Comparison of ENCODE assay signal across 13 mouse cellular contexts in genomic region chr10:128778441-128778840, GRCm38 (mm10). TPM values are rescaled to one million over a fixed set of nuclear protein-coding genes. Genes with fewer than 3 reads are reported as not detected.
DNase-seq lines count a peak whose midpoint lies in the region; ATAC-seq lines count a peak whose summit lies in the region.
"Had no signal": no experiment of that assay in that cellular context is flagged by ENCODE, and none has a peak within 500 bp of the region (broad histone marks: within the 10 kb centered on the region; RNA-seq: fewer than 3 reads in every experiment).

No protein-coding gene starts in this region.

- 85% methylated on average over 2 of the region's 2 CpGs for WGBS in forebrain, embryonic 10.5 days
- 87% methylated on average over 2 of the region's 2 CpGs for WGBS in forebrain, embryonic 12.5 days
- WGBS in kidney, embryonic 14.5 days, result 93% methylated on average over 2 of the region's 2 CpGs
- 80% methylated on average over 2 of the region's 2 CpGs for WGBS in embryonic facial prominence, embryonic 13.5 days
- 86% methylated on average over 2 of the region's 2 CpGs for WGBS in limb, embryonic 15.5 days

- H3K27me3 ChIP-seq in forebrain, embryonic 10.5 days (ENCODE audit: poor library complexity, severe bottlenecking), result no peaks in the 10 kb centered on the region
- H3K27me3 ChIP-seq in forebrain, embryonic 12.5 days, result no peaks in the 10 kb centered on the region; the same call in 1 of the 2 replicates
- H3K27me3 ChIP-seq in kidney, embryonic 14.5 days (ENCODE audit: control insufficient read depth, insufficient read depth, low read length), result no peaks in the 10 kb centered on the region
- no peaks in the 10 kb centered on the region for H3K27me3 ChIP-seq in embryonic facial prominence, embryonic 13.5 days
- no peaks in the 10 kb centered on the region for H3K27me3 ChIP-seq in limb, embryonic 15.5 days
- H3K27me3 ChIP-seq: forebrain, embryonic 13.5 days had no signal

- H3K4me3 ChIP-seq in forebrain, embryonic 10.5 days, result no peak overlapping the region
- no peak overlapping the region for H3K4me3 ChIP-seq in forebrain, embryonic 12.5 days (replicated peaks)
- H3K4me3 ChIP-seq in kidney, embryonic 14.5 days (ENCODE audit: low read length), result no peak overlapping the region
- H3K4me3 ChIP-seq in embryonic facial prominence, embryonic 13.5 days, result no peak overlapping the region
- H3K4me3 ChIP-seq in limb, embryonic 15.5 days, result no peak overlapping the region
- H3K4me3 ChIP-seq: forebrain, embryonic 13.5 days had no signal

- peaks cover 18% of the 10 kb centered on the region for H3K4me1 ChIP-seq in forebrain, embryonic 10.5 days
- no peaks in the 10 kb centered on the region for H3K4me1 ChIP-seq in forebrain, embryonic 12.5 days
- H3K4me1 ChIP-seq in kidney, embryonic 14.5 days (ENCODE audit: control insufficient read depth, insufficient read depth, low read length), result no peaks in the 10 kb centered on the region; the same call in 1 of the 2 replicates
- peaks cover 17% of the 10 kb centered on the region for H3K4me1 ChIP-seq in embryonic facial prominence, embryonic 13.5 days
- H3K4me1 ChIP-seq in limb, embryonic 15.5 days, result peaks cover 18% of the 10 kb centered on the region
- H3K4me1 ChIP-seq: forebrain, embryonic 13.5 days had no signal

- ATAC-seq in forebrain, embryonic 12.5 days (ENCODE audit: low FRiP score), result no peak
- no peak for ATAC-seq in kidney, embryonic 14.5 days (ENCODE audit: low FRiP score, low TSS enrichment)
- no peak for ATAC-seq in embryonic facial prominence, embryonic 13.5 days (ENCODE audit: insufficient number of reproducible peaks, insufficient read depth, low FRiP score, low TSS enrichment, low read depth)
- no peak for ATAC-seq in limb, embryonic 15.5 days (ENCODE audit: insufficient number of reproducible peaks, low FRiP score, low TSS enrichment, low read depth)
- ATAC-seq: forebrain, embryonic 13.5 days had no signal

- no peak for DNase-seq in forebrain, embryonic 10.5 days (ENCODE audit: extremely low spot score, low spot score)
- DNase-seq in kidney, postnatal 14 days, result no peak
- no peak for DNase-seq in frontal cortex, postnatal 14 days (ENCODE audit: low spot score in 2 of 2)
- DNase-seq in layer of hippocampus, postnatal 36 days, result no peak
- DNase-seq: cerebellum, postnatal 36 days; left cerebral cortex, postnatal 4 days; spleen, adult 18-20 months; thymus, postnatal 14 days had no signal

- no peak overlapping the region for H3K9ac ChIP-seq in forebrain, embryonic 12.5 days
- no peak overlapping the region for H3K9ac ChIP-seq in kidney, embryonic 14.5 days (ENCODE audit: low read depth, low read length)
- no peak overlapping the region for H3K9ac ChIP-seq in embryonic facial prominence, embryonic 13.5 days
- H3K9ac ChIP-seq in limb, embryonic 15.5 days, result no peak overlapping the region
- H3K9ac ChIP-seq: forebrain, embryonic 13.5 days had no signal

- H3K36me3 ChIP-seq in forebrain, embryonic 10.5 days (replicated peaks), result no peaks in the 10 kb centered on the region
- no peaks in the 10 kb centered on the region for H3K36me3 ChIP-seq in forebrain, embryonic 12.5 days (replicated peaks)
- no peaks in the 10 kb centered on the region for H3K36me3 ChIP-seq in kidney, embryonic 14.5 days (ENCODE audit: control insufficient read depth, insufficient read depth, low read length)
- no peaks in the 10 kb centered on the region for H3K36me3 ChIP-seq in embryonic facial prominence, embryonic 13.5 days
- no peaks in the 10 kb centered on the region for H3K36me3 ChIP-seq in limb, embryonic 15.5 days

- peaks cover 3% of the 10 kb centered on the region for H3K9me3 ChIP-seq in forebrain, embryonic 10.5 days
- H3K9me3 ChIP-seq in forebrain, embryonic 12.5 days, result 0 out of 2 replicates have a peak, but pooled peaks cover 3% of the 10 kb centered on the region
- H3K9me3 ChIP-seq in kidney, embryonic 14.5 days (ENCODE audit: control insufficient read depth, low read length), result no peaks in the 10 kb centered on the region
- 0 out of 2 replicates have a peak, but pooled peaks cover 7% of the 10 kb centered on the region for H3K9me3 ChIP-seq in embryonic facial prominence, embryonic 13.5 days
- no peaks in the 10 kb centered on the region for H3K9me3 ChIP-seq in limb, embryonic 15.5 days

- H3K4me2 ChIP-seq in forebrain, embryonic 12.5 days, result no peak overlapping the region
- no peak overlapping the region for H3K4me2 ChIP-seq in kidney, embryonic 14.5 days (replicated peaks; ENCODE audit: low read depth, low read length)
- no peak overlapping the region for H3K4me2 ChIP-seq in embryonic facial prominence, embryonic 13.5 days
- H3K4me2 ChIP-seq in limb, embryonic 15.5 days, result no peak overlapping the region
- H3K4me2 ChIP-seq: forebrain, embryonic 13.5 days had no signal

- H3K27ac ChIP-seq in forebrain, embryonic 10.5 days, result peak overlapping the region; percentile 73; the same call in 1 of the 2 replicates
- no peak overlapping the region for H3K27ac ChIP-seq in forebrain, embryonic 12.5 days
- peak overlapping the region; percentile 32; the same call in 1 of the 2 replicates for H3K27ac ChIP-seq in kidney, embryonic 14.5 days (ENCODE audit: low read depth, low read length)
- peak overlapping the region; percentile 89 for H3K27ac ChIP-seq in embryonic facial prominence, embryonic 13.5 days
- H3K27ac ChIP-seq in limb, embryonic 15.5 days, result peak overlapping the region; percentile 89
- H3K27ac ChIP-seq: forebrain, embryonic 13.5 days had no signal

RNA-seq across cellular contexts. Expression of gene Mmp19, which starts 12.3 kb away (rescaled TPM):
- polyA plus RNA-seq in forebrain, embryonic 10.5 days (2016; fragmentation: Nextera tagmentation; extraction: Ambion mirVana), result 0.24 and 0.44 TPM in 2 replicates
- 0.40 and 0.60 TPM in 2 replicates for polyA plus RNA-seq in forebrain, embryonic 12.5 days (2016; fragmentation: Nextera tagmentation; extraction: Ambion mirVana)
- polyA plus RNA-seq in kidney, embryonic 14.5 days (2014; fragmentation: Nextera tagmentation; extraction: Ambion mirVana), result 0.24 and 0.60 TPM in 2 replicates
- polyA plus RNA-seq in embryonic facial prominence, embryonic 13.5 days (2015; fragmentation: Nextera tagmentation; extraction: Ambion mirVana), result 0.80 and 1.0 TPM in 2 replicates
- polyA plus RNA-seq in limb, embryonic 15.5 days (2015; fragmentation: Nextera tagmentation; extraction: Ambion mirVana), result 1.7 and 2.5 TPM in 2 replicates
- total RNA-seq in layer of hippocampus, postnatal 36 days (2021), result under 1 TPM; 0.20 to 0.46 TPM

RNA-seq across cellular contexts. Expression of gene Dnajc14, which starts 25.4 kb away (rescaled TPM):
- polyA plus RNA-seq in forebrain, embryonic 10.5 days (2016; fragmentation: Nextera tagmentation; extraction: Ambion mirVana), result 49.4 and 49.9 TPM in 2 replicates
- polyA plus RNA-seq in forebrain, embryonic 12.5 days (2016; fragmentation: Nextera tagmentation; extraction: Ambion mirVana), result 55.0 and 58.9 TPM in 2 replicates
- 25.8 and 36.9 TPM in 2 replicates for polyA plus RNA-seq in kidney, embryonic 14.5 days (2014; fragmentation: Nextera tagmentation; extraction: Ambion mirVana)
- polyA plus RNA-seq in embryonic facial prominence, embryonic 13.5 days (2015; fragmentation: Nextera tagmentation; extraction: Ambion mirVana), result 58.8 and 60.4 TPM in 2 replicates
- polyA plus RNA-seq in limb, embryonic 15.5 days (2015; fragmentation: Nextera tagmentation; extraction: Ambion mirVana), result 64.2 and 65.8 TPM in 2 replicates
- total RNA-seq in layer of hippocampus, postnatal 36 days (2021), result 10 to 100 TPM; 65.3 to 69.1 TPM

RNA-seq across cellular contexts. Expression of gene Tmem198b, which starts 25.7 kb away (rescaled TPM):
- 19.0 and 19.2 TPM in 2 replicates for polyA plus RNA-seq in forebrain, embryonic 10.5 days (2016; fragmentation: Nextera tagmentation; extraction: Ambion mirVana)
- 18.4 and 21.3 TPM in 2 replicates for polyA plus RNA-seq in forebrain, embryonic 12.5 days (2016; fragmentation: Nextera tagmentation; extraction: Ambion mirVana)
- 14.6 and 15.9 TPM in 2 replicates for polyA plus RNA-seq in kidney, embryonic 14.5 days (2014; fragmentation: Nextera tagmentation; extraction: Ambion mirVana)
- polyA plus RNA-seq in embryonic facial prominence, embryonic 13.5 days (2015; fragmentation: Nextera tagmentation; extraction: Ambion mirVana), result 25.5 and 26.0 TPM in 2 replicates
- polyA plus RNA-seq in limb, embryonic 15.5 days (2015; fragmentation: Nextera tagmentation; extraction: Ambion mirVana), result 24.3 and 24.4 TPM in 2 replicates
- total RNA-seq in layer of hippocampus, postnatal 36 days (2021), result 10 to 100 TPM in 1 of 2 experiments, 1 to 10 TPM in 1; 8.4 to 10.6 TPM

RNA-seq across cellular contexts. Expression of gene Pym1, which starts 30.8 kb away (rescaled TPM):
- 57.1 and 63.8 TPM in 2 replicates for polyA plus RNA-seq in forebrain, embryonic 10.5 days (2016; fragmentation: Nextera tagmentation; extraction: Ambion mirVana)
- polyA plus RNA-seq in forebrain, embryonic 12.5 days (2016; fragmentation: Nextera tagmentation; extraction: Ambion mirVana), result 51.2 and 52.8 TPM in 2 replicates
- polyA plus RNA-seq in kidney, embryonic 14.5 days (2014; fragmentation: Nextera tagmentation; extraction: Ambion mirVana), result 41.3 and 55.4 TPM in 2 replicates
- polyA plus RNA-seq in embryonic facial prominence, embryonic 13.5 days (2015; fragmentation: Nextera tagmentation; extraction: Ambion mirVana), result 43.2 and 47.9 TPM in 2 replicates
- 33.7 and 34.4 TPM in 2 replicates for polyA plus RNA-seq in limb, embryonic 15.5 days (2015; fragmentation: Nextera tagmentation; extraction: Ambion mirVana)
- total RNA-seq in layer of hippocampus, postnatal 36 days (2021), result 10 to 100 TPM; 26.0 to 28.2 TPM

RNA-seq across cellular contexts. Expression of gene Dgka, which starts 33.8 kb away (rescaled TPM):
- 3.5 and 3.6 TPM in 2 replicates for polyA plus RNA-seq in forebrain, embryonic 10.5 days (2016; fragmentation: Nextera tagmentation; extraction: Ambion mirVana)
- polyA plus RNA-seq in forebrain, embryonic 12.5 days (2016; fragmentation: Nextera tagmentation; extraction: Ambion mirVana), result 3.9 and 4.2 TPM in 2 replicates
- polyA plus RNA-seq in kidney, embryonic 14.5 days (2014; fragmentation: Nextera tagmentation; extraction: Ambion mirVana), result 4.1 and 4.7 TPM in 2 replicates
- 16.3 and 16.8 TPM in 2 replicates for polyA plus RNA-seq in embryonic facial prominence, embryonic 13.5 days (2015; fragmentation: Nextera tagmentation; extraction: Ambion mirVana)
- 26.0 and 26.4 TPM in 2 replicates for polyA plus RNA-seq in limb, embryonic 15.5 days (2015; fragmentation: Nextera tagmentation; extraction: Ambion mirVana)
- total RNA-seq in layer of hippocampus, postnatal 36 days (2021), result 10 to 100 TPM in 1 of 2 experiments, 1 to 10 TPM in 1; 9.3 to 11.1 TPM
